Mouse (Mus musculus) left cerebral cortex, adult 2 months (tissue): ENCODE data around the gene Crim1. TPM values are rescaled to one million over a fixed set of nuclear protein-coding genes. Genes with fewer than 3 reads are reported as not detected.
"Not testable (repeated sequence)": the region's sequence is repeated elsewhere in the genome, so short reads cannot be mapped to it uniquely, and the experiment has no call there.

ENCODE experiments used
- DNase-seq, 2 experiments: peaks; one replicate each; pipeline ENCODE4 v3.0.0; 2021 to 2022; ENCODE audit warnings: low spot score in 2 of 2, mixed read lengths in 1 of 2; ENCODE audit errors: extremely low spot score in 1 of 2
- H3K27ac ChIP-seq: fragments of 200-600 bp; 2 replicates; pipeline ENCODE4 v1.8.1; 2022
- H3K4me3 ChIP-seq: fragments of 200-600 bp; 2 replicates; pipeline ENCODE4 v1.8.1; 2022
- CTCF ChIP-seq: fragments of 200-600 bp; IDR thresholded peaks from 2 replicates; pipeline ENCODE4 v1.8.1; 2022; ENCODE audit warnings: antibody characterized with exemption, mild to moderate bottlenecking, moderate library complexity
- intact Hi-C: fragments of 180-260 bp; cut with DNase I; formaldehyde crosslinking; loops from one replicate; pipeline ENCODE4 v1.15.1; 2025
- total RNA-seq, 2 experiments: library from RNA; stranded (reverse); gene quantifications; 2 replicates each; pipeline ENCODE4 v1.2.3; 2021

The Crim1 gene
- total RNA-seq, 2 experiments from 2014 or later = 83.3 to 93.1 TPM

GRCm38 (mm10) chr17:78237954-78238353, 37.9 kb downstream of the Crim1 start:
- Histone ChIP-seq H3K27ac (no peak overlapping the region), H3K4me3 (no peak overlapping the region)
- TF ChIP-seq CTCF = no peak
- intact Hi-C loops = no loop called here
- DNase-seq = no peak

GRCm38 (mm10) chr17:78240161-78240560, 40.1 kb downstream of the Crim1 start:
- intact Hi-C loops = no loop called here
- no peak for TF ChIP-seq CTCF
- Histone ChIP-seq H3K27ac (no peak overlapping the region), H3K4me3 (no peak overlapping the region)
- DNase-seq = no peak

- intact Hi-C loops = no loop called here
- Histone ChIP-seq H3K4me3 (no peak overlapping the region), H3K27ac (no peak overlapping the region)
Measured at GRCm38 (mm10) chr17:78241238-78241637, 41.2 kb downstream of the Crim1 start.

GRCm38 (mm10) chr17:78244752-78245151, 44.7 kb downstream of the Crim1 start:
- H3K4me3 ChIP-seq = no peak overlapping the region
- no peak overlapping the region for H3K27ac ChIP-seq
- DNase-seq = no peak
- no peak for TF ChIP-seq CTCF
- intact Hi-C loops = no loop called here

More at GRCm38 (mm10) chr17:78241238-78241637, 41.2 kb downstream of the Crim1 start:
- no peak for DNase-seq
- TF ChIP-seq CTCF = no peak

GRCm38 (mm10) chr17:78245444-78245843, 45.4 kb downstream of the Crim1 start:
- no peak for TF ChIP-seq CTCF
- intact Hi-C loops = no loop called here
- Histone ChIP-seq H3K27ac (no peak overlapping the region), H3K4me3 (no peak overlapping the region)
- no peak for DNase-seq

- no peak for TF ChIP-seq CTCF
- no peak for DNase-seq
- Histone ChIP-seq H3K4me3 (no peak overlapping the region), H3K27ac (no peak overlapping the region)
- intact Hi-C loops = no loop called here
Measured at GRCm38 (mm10) chr17:78246634-78247383, 46.8 kb downstream of the Crim1 start.

- TF ChIP-seq CTCF = no peak
- no peak overlapping the region for H3K4me3 ChIP-seq
- no peak for DNase-seq
- H3K27ac ChIP-seq = no peak overlapping the region
- intact Hi-C loops = no loop called here
Measured at GRCm38 (mm10) chr17:78248197-78248596, 48.1 kb downstream of the Crim1 start.

- Histone ChIP-seq H3K27ac (no peak overlapping the region), H3K4me3 (no peak overlapping the region)
- DNase-seq = no peak
- no peak for TF ChIP-seq CTCF
- intact Hi-C loops = no loop called here
Measured at GRCm38 (mm10) chr17:78248943-78249342, 48.9 kb downstream of the Crim1 start.

GRCm38 (mm10) chr17:78250149-78250938, 50.3 kb downstream of the Crim1 start:
- intact Hi-C loops = no loop called here
- Histone ChIP-seq H3K4me3 (no peak overlapping the region), H3K27ac (no peak overlapping the region)
- DNase-seq = no peak
- no peak for TF ChIP-seq CTCF

- H3K4me3 ChIP-seq, DNase-seq, H3K27ac ChIP-seq, intact Hi-C loops: not testable (repeated sequence)
Measured at GRCm38 (mm10) chr17:78253587-78253986, 53.5 kb downstream of the Crim1 start.

GRCm38 (mm10) chr17:78254256-78254655, 54.2 kb downstream of the Crim1 start:
- no peak for TF ChIP-seq CTCF

GRCm38 (mm10) chr17:78255711-78256110, 55.7 kb downstream of the Crim1 start:
- H3K4me3 ChIP-seq = no peak overlapping the region
- intact Hi-C loops = no loop called here
- no peak for DNase-seq
- no peak overlapping the region for H3K27ac ChIP-seq
- no peak for TF ChIP-seq CTCF

More at GRCm38 (mm10) chr17:78254256-78254655, 54.2 kb downstream of the Crim1 start:
- intact Hi-C loops = no loop called here
- Histone ChIP-seq H3K4me3 (no peak overlapping the region), H3K27ac (no peak overlapping the region)
- no peak for DNase-seq
